Mouse (Mus musculus): ENCODE data around the gene St8sia4. TPM values are rescaled to one million over a fixed set of nuclear protein-coding genes. Genes with fewer than 3 reads are reported as not detected.

Gene St8sia4
- total RNA-seq (2023) = 10 to 100 TPM; 57.9 to 61.7 TPM

GRCm38 (mm10) chr1:95667435-95668252, at the start of gene St8sia4:
Gene St8sia4, minus strand, starts transcription at chr1:95667571.

Data from neutrophil, adult 83 days (primary cell).